Mouse (Mus musculus): ENCODE data around the gene Mon2. TPM values are rescaled to one million over a fixed set of nuclear protein-coding genes. Genes with fewer than 3 reads are reported as not detected.
A peak's percentile ranks its signal among the peaks of the same experiment; 100 is the strongest.

Gene Mon2
- total RNA-seq (2014; rRNA removed) (62.4 and 64.7 TPM in 2 replicates), polyA plus RNA-seq (2015; fragmentation: Nextera tagmentation; extraction: Ambion mirVana) (15.9 and 16.7 TPM in 2 replicates)

DNA sequence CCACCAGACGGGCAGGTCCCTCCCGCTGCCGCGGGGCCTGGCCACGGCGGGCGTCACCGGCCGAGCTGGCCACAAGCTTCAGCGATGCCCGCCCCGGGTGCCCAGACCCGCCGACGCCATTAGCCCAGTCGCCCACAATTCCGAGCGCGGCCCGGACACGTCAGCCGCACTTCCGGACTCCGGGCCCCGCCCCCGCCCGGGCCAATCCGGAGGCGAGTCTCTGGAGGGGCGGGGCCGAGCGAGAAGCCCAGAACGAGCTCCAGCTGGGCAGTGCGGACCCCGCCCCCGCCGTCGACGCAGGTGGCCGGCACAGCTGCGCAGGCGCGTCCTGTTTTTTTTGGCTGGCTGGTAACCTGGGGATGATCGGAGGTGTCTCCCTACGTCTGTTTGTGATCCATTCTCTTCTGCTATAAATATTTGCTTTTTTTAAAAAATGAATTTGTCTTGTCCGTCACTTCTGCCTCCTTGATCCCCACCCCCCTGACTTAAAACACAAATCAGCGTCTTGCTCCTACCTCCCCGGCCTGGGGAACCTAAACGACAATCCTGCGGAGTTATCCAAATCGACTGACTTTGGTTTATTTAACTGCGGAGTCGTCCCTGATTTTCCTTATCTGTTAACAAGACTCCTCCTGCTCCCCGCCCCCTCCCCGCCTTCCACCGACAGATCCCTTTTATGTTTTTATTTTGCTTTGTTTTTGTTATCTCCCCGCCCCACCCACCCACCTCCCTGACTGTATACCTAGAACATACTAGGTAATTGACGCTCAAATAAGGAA is at the start of gene Mon2:
Mon2 (minus strand) TSS at position 261 of the 779 bp plus-strand sequence.
- peak; percentile 99 for DNase-seq (ENCODE audit: low spot score)
- H3K4me1 ChIP-seq (ENCODE audit: insufficient read depth, low read length): peaks cover 4% of the 10 kb centered on the region
- TF ChIP-seq CTCF (IDR thresholded peaks at IDR 0.05; ENCODE audit: low read depth): no peak
- ATAC-seq: peak; percentile 99
- H3K4me2 ChIP-seq (ENCODE audit: low read depth, low read length): peak within 1 kb of the TSS; percentile 70
- no peaks in the 10 kb centered on the region for H3K36me3 ChIP-seq (ENCODE audit: insufficient read depth, low read length)
- H3K4me3 ChIP-seq (ENCODE audit: low read length): peak within 1 kb of the TSS; percentile 85
- no peaks in the 10 kb centered on the region for H3K9me3 ChIP-seq (ENCODE audit: low read length)
- no peaks in the 10 kb centered on the region for H3K27me3 ChIP-seq (ENCODE audit: insufficient read depth, low read length)
- peak within 1 kb of the TSS; percentile 90 for H3K27ac ChIP-seq
- H3K9ac ChIP-seq (replicated peaks; ENCODE audit: low read length): peak within 1 kb of the TSS; percentile 89
- under 1% methylated on average over 58 of the region's 58 CpGs for WGBS

DNA sequence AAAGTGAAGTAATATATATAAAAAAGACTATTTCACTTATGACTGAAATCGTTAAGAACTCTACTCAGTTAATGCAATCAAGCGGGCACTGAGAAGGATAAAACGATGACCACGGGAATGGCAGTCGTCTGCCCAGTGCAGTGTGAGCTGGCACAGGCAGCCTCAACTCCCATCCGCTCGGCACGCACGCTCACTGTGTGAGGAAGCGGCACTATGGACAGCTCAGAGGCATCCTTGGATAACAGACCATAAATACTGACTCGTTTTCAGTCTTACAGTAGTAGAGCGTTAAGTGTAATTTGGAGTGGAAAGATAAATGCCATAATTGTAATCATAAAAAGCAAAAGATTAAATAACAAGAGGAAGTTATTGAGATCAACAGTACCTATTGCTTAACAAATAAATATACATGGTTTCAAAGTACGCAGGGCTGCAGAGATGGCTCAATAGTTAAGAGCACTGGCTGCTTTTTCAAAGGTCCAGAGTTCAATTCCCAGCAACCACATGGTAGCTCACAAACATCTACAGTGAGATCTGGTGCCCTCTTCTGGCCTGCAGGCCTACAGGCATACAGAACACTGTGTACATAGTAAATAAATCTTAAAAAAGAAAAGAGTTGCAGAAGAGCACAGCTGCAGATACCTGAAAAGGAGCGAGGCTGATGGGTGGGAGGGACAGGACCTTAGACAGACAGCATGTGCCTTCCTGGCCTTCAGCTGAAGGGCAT is 44.5 kb upstream of the Mon2 start:
- H3K4me1 ChIP-seq (ENCODE audit: insufficient read depth, low read length): no peaks in the 10 kb centered on the region
- no peak for ATAC-seq
- no peak overlapping the region for H3K9ac ChIP-seq (replicated peaks; ENCODE audit: low read length)
- no peak overlapping the region for H3K27ac ChIP-seq
- 93% methylated on average over 14 of the region's 14 CpGs for WGBS
- peak; percentile 39; the same call in 1 of the 2 replicates for TF ChIP-seq CTCF (IDR thresholded peaks at IDR 0.05; ENCODE audit: low read depth)
- H3K4me2 ChIP-seq (ENCODE audit: low read depth, low read length): no peak overlapping the region
- H3K36me3 ChIP-seq (ENCODE audit: insufficient read depth, low read length): peaks cover 74% of the 10 kb centered on the region
- H3K4me3 ChIP-seq (ENCODE audit: low read length): no peak overlapping the region
- no peaks in the 10 kb centered on the region for H3K9me3 ChIP-seq (ENCODE audit: low read length)
- DNase-seq (ENCODE audit: low spot score): no peak
- no peaks in the 10 kb centered on the region for H3K27me3 ChIP-seq (ENCODE audit: insufficient read depth, low read length)

DNA sequence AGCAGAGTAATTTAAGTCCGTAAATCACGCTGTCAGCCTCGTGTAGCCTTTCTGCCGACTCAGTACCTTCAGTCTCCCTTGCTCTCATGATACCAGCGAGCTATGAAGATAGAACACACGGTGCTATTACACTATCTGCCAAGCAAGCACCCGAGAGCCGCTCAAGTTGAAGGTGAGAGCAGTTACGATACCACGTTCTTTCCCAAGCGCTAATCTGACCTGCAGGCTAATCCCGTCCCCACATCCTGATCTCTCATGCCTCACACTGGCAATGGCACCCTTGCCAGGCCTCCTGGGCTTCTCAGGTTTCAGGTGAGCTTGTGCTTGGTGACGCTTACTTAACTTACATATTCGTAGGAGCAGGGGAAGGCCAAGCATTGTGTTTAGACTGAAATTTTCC is 40.6 kb upstream of the Mon2 start:
- no peaks in the 10 kb centered on the region for H3K4me1 ChIP-seq (ENCODE audit: insufficient read depth, low read length)
- TF ChIP-seq CTCF (IDR thresholded peaks at IDR 0.05; ENCODE audit: low read depth): no peak
- 83% methylated on average over 14 of the region's 14 CpGs for WGBS
- no peak overlapping the region for H3K4me2 ChIP-seq (ENCODE audit: low read depth, low read length)
- no peak for ATAC-seq
- no peak for DNase-seq (ENCODE audit: low spot score)
- no peak overlapping the region for H3K27ac ChIP-seq
- no peaks in the 10 kb centered on the region for H3K9me3 ChIP-seq (ENCODE audit: low read length)
- no peak overlapping the region for H3K9ac ChIP-seq (replicated peaks; ENCODE audit: low read length)
- H3K4me3 ChIP-seq (ENCODE audit: low read length): no peak overlapping the region
- peaks cover 44% of the 10 kb centered on the region for H3K36me3 ChIP-seq (ENCODE audit: insufficient read depth, low read length)
- no peaks in the 10 kb centered on the region for H3K27me3 ChIP-seq (ENCODE audit: insufficient read depth, low read length)

DNA sequence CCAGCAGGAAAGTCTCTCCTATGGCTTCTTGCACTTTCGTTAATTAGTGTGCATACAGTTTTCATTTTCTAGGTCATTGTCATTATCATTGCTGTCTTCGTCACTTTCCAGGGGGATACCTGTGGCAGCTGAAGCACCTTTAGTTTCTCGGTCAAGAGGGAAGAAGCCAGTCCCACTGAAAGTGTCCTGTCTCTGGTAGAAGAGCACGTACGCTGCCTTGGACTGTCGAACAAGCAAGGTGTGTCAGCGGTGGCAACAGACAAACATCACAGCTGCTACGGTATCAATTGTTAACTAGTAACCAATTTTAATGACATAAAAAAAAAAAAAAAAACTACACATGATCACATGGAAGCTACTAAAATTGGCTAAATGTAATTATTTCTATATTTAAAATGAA is 37.2 kb upstream of the Mon2 start:
- H3K4me2 ChIP-seq (ENCODE audit: low read depth, low read length): no peak overlapping the region
- no peaks in the 10 kb centered on the region for H3K27me3 ChIP-seq (ENCODE audit: insufficient read depth, low read length)
- 90% methylated on average over 8 of the region's 8 CpGs for WGBS
- H3K9ac ChIP-seq (replicated peaks; ENCODE audit: low read length): no peak overlapping the region
- no peak overlapping the region for H3K27ac ChIP-seq
- H3K36me3 ChIP-seq (ENCODE audit: insufficient read depth, low read length): peaks cover 25% of the 10 kb centered on the region
- H3K4me3 ChIP-seq (ENCODE audit: low read length): no peak overlapping the region
- no peak for DNase-seq (ENCODE audit: low spot score)
- H3K9me3 ChIP-seq (ENCODE audit: low read length): no peaks in the 10 kb centered on the region
- no peak for TF ChIP-seq CTCF (IDR thresholded peaks at IDR 0.05; ENCODE audit: low read depth)
- ATAC-seq: no peak
- H3K4me1 ChIP-seq (ENCODE audit: insufficient read depth, low read length): no peaks in the 10 kb centered on the region

DNA sequence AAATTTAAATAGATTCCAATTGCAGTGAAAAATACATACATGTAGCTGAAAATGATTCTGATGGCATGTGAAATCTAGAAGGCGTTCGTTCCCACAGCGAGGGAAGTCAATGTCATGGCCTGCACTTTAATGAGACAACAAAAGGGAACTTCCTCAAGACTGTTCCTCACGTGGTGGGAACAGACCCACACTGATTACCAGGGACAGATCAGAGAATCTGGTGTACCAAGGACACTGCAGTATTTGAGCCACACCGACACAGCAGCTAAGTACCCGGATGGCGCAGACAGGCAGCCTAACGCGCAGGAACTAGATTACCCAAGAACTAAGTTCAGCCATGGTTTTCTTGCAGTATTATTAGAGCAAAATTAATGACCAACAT is 36.5 kb upstream of the Mon2 start:
- Histone ChIP-seq H3K4me2 (ENCODE audit: low read depth, low read length) (no peak overlapping the region), H3K4me1 (ENCODE audit: insufficient read depth, low read length) (no peaks in the 10 kb centered on the region), H3K27ac (no peak overlapping the region), H3K9me3 (ENCODE audit: low read length) (no peaks in the 10 kb centered on the region), H3K36me3 (ENCODE audit: insufficient read depth, low read length) (peaks cover 19% of the 10 kb centered on the region), H3K9ac (replicated peaks; ENCODE audit: low read length) (no peak overlapping the region), H3K4me3 (ENCODE audit: low read length) (no peak overlapping the region), H3K27me3 (ENCODE audit: insufficient read depth, low read length) (no peaks in the 10 kb centered on the region)
- ATAC-seq: no peak
- WGBS: 84% methylated on average over 9 of the region's 9 CpGs
- no peak for TF ChIP-seq CTCF (IDR thresholded peaks at IDR 0.05; ENCODE audit: low read depth)
- no peak for DNase-seq (ENCODE audit: low spot score)

DNA sequence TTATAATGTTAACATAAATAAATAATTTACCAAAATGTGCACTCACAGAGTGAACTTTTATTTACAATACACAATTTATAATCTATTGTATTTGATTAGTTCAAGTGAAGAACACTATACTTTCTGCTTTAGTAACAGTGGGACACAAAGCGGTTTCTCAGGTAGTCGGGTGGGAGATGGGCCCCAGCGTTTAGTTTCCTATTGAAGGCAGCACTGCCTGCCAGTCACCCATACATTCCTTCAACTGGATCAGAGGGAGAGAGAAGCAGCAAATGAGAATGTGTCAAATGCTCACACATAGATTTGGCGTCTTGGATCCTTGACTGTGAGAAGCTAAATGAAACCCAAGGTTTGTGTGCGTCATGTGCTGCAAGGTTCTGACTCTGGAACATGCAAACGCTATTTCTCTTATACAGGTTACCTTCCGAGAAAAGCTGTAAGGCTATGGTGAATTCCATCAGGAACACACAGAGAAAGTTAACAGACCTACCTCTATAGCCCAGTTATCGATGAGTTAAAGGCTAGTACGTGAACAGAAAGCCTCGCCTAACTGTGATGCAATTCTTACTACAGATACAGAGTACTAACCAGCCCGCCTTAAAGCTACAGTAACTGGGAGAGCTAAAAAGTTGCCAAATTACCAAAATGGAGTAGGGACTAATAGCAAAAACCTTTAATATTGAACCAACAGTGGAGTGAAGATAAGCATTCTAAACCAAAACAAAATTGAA is 35.9 kb upstream of the Mon2 start:
- 85% methylated on average over 11 of the region's 11 CpGs for WGBS
- ATAC-seq (no peak), DNase-seq (ENCODE audit: low spot score) (no peak)
- no peaks in the 10 kb centered on the region for H3K9me3 ChIP-seq (ENCODE audit: low read length)
- no peak overlapping the region for H3K4me3 ChIP-seq (ENCODE audit: low read length)
- no peak for TF ChIP-seq CTCF (IDR thresholded peaks at IDR 0.05; ENCODE audit: low read depth)
- no peaks in the 10 kb centered on the region for H3K4me1 ChIP-seq (ENCODE audit: insufficient read depth, low read length)
- peaks cover 13% of the 10 kb centered on the region for H3K36me3 ChIP-seq (ENCODE audit: insufficient read depth, low read length)
- H3K4me2 ChIP-seq (ENCODE audit: low read depth, low read length): no peak overlapping the region
- no peaks in the 10 kb centered on the region for H3K27me3 ChIP-seq (ENCODE audit: insufficient read depth, low read length)
- H3K27ac ChIP-seq: no peak overlapping the region
- no peak overlapping the region for H3K9ac ChIP-seq (replicated peaks; ENCODE audit: low read length)
